Mouse (Mus musculus) spleen, postnatal 4 days (tissue): ENCODE results near the gene Timm10.

Experiments
- DNase-seq, 2 experiments: peaks; one replicate each; pipeline ENCODE4 v3.0.0; 2022; ENCODE audit warnings: low spot score in 2 of 2

Timm10 gene

DNA sequence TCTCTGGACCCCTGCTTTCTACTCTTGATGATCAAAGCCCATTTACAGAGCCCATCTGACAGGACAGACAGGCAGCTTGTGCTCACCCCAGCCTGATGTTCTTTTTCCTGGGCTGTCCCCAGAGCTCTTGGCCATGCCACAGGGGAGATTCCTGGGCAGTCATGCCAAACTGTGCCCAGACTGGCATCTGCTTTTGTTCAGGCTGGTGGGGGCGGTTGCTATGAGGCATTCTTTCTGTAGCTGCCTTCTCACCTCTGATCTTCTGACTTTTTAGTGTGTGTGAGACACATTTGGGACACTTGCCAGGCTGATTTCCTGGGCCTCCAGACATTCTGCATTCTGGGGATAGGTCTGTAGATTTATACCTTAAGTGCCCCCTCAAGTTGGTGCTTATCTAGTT lies 31.8 kb downstream of the Timm10 start:
- DNase-seq, result no peak

DNA sequence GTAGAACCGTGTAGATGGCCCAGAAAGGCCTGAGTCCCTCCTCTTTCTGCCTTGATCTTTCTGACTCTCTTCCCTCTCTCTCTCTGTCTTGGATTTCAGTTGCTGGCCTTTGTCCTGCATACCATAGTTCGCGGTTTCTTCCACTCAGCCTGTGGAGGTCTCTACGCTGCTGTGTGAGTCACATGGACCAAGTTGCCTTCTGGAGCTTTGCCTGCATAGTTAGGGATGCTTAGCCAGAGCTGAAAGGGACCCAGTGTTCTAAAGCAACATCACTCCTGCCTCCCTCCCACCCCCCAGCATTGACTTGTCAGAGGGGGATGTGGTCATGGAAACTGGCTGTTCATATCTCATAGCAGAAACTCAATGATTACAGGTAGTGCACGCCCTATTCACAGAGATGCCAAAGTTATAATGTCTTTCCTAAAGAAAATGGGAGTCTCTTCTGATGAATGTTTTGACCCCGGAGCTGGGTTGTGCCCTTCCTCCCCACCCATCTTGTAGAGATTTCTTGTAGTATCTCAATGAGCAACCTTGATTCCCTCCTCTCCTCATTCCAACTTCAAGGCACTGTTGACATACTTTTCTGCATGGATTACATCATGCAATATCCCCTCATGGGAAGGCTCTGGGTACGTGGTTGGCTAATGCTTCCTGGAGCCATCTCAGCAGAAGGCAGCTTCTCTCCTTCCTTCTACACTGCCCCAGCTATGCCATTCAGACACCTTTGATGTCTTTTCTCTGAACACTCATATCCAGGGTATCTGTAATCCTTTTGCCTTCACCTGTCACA lies 33.4 kb downstream of the Timm10 start:
- no peak for DNase-seq

DNA sequence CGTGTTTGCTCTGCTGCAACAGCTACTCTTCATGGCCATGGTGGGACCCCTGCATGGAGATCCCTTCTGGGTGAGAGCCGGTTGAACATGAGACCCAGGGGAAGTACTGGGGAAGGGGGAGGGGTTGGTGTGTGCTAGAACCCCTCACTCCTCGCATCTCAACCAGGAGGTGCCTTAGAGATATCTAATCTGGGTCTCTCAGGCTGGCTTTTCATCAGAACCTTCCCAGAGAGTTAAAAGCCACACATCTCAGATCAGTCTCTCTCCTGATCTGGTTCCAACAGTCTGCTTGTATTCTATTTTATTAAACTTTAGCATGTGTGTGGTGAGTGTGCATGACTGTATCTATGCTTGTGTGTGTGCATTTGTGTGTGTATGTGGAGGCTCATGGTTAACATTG lies 34.6 kb downstream of the Timm10 start:
- DNase-seq, result no peak

GRCm38 (mm10) chr2:84862231-84862630 lies 35.4 kb downstream of the Timm10 start:
- DNase-seq, result no peak

DNA sequence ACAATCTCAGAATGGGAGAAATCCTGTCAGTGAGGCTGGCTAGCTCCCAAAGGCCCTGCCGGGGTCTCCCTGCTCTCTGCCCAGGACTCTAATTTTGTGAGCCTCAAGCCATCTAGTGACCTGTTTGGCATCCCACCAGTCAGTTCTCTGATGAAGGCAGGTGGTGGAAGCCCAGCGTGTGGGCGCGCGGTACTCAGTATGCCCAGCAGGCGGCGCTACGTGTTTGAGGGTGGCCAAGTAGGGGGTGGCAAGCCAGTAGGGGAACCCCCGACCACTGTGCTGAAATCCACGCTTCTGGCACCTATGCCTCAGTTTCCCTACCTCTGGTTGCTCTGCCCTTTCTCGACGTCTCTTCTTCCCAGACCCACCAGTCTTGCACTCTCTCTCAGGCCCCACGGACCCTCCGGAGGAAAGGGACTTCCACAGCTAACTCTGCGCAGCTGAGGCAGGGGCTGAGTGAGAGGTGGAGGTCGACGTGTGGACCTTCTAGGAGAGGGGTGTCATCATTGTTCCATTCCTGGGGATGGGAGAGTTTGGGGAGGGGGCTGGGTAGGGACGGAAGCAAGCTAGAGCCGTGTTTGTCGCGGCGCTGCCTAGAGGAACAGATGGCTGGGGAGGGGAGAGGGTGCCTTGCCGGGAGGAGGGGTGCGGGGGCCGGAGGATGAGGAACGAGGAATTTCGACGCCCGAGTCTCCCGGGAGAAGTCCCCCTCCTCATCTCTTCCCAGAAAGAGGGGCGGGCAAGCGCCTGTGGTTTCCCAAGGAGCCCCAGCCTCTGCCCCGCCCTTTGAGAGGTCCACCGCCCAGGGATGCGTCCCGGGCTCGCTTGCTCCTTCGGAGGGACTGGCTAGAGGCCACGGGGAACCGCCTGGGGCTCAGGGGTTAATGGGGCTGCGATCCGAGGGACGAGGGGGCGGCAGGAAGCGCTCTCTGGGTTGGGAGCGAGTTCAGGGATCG lies 39.1 kb downstream of the Timm10 start:
- peak; percentile 72 to 91 for DNase-seq

DNA sequence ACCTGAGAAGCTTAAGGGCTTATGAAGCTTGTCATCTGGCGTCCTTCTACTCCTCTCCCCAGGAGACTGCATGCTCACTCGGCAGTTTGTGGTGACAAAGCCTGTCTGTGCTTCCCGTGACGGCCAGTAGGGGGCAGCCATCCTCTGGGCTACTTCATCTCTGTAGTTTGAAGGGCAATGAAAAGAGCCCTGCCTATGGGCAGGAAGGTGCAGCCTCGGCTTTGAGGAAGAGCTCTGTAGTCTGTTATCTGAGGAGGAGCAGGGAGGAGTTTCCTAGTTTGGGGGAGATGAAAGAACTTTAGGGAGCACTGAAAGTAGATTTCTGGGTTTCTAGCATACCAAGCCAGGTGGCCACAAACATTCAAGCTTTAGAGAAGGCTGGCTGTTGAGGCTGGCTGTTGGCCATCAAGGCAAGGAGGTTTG lies 41.7 kb downstream of the Timm10 start:
- DNase-seq, result peak; percentile 89 to 96

GRCm38 (mm10) chr2:84868977-84869376 lies 42.2 kb downstream of the Timm10 start:
- no peak for DNase-seq

DNA sequence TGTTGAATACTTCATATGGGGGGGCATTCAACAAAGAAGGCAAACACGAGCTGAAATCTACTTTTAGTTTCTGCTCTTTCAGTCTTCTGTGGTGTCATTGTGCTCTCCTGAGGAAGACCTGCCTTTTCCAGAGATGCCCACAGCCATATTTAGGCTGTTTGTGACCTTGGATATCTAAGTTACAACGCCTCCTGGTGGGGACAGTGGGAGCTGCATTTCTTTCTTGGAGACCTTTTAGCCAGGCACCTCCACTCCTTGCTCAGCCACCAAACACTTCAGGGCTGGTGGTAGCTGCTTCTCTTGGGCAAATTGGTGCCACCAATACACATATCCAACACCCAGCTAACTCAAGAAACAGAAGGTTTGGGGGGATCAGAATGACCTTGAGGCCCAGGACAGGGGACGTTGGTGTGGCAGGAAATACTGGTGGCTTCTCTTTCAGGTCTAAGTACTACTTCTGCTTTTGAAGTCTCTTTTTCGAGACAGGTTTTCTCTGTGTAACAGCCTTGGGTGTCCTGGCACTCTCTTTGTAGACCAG lies 43.9 kb downstream of the Timm10 start:
- DNase-seq, result peak; percentile 71 to 86

GRCm38 (mm10) chr2:84872105-84872716 lies 45.4 kb downstream of the Timm10 start:
- peak in 1 of 2 experiments; percentile 71 for DNase-seq

DNA sequence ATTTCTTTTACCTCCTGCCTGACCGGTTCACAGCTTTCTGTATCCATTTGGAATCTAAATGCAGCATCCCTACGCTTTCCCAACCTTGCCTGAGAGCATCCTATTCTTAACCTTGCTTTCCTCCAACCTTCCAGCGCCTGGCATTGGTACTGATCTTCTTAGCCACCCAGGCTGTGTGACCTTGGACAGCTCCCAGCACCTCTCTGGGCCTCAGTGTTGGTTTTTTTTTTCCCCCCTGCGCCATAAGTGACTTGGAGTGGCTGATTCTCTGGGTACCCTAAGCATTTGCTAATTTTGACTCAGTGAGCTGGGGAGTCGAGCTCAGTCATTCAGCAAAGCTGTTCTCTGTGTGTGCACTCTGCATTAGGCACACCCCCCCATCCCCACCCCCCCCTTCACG lies 49.0 kb downstream of the Timm10 start:
- DNase-seq, result no peak
